Mouse (Mus musculus) layer of hippocampus, postnatal 14 days (tissue): ENCODE measurements around the gene Gh. TPM values are rescaled to one million over a fixed set of nuclear protein-coding genes. Genes with fewer than 3 reads are reported as not detected.

Source experiments
- DNase-seq, 2 experiments: peaks; one replicate each; pipeline ENCODE4 v3.0.0; 2021 to 2022; ENCODE audit warnings: low spot score in 2 of 2, mixed read lengths in 1 of 2
- total RNA-seq, 2 experiments: library from RNA; stranded (reverse); gene quantifications; 2 replicates each; pipeline ENCODE4 v1.2.3; 2021

Gene Gh
- total RNA-seq, 2 experiments from 2014 or later = not detected

DNA sequence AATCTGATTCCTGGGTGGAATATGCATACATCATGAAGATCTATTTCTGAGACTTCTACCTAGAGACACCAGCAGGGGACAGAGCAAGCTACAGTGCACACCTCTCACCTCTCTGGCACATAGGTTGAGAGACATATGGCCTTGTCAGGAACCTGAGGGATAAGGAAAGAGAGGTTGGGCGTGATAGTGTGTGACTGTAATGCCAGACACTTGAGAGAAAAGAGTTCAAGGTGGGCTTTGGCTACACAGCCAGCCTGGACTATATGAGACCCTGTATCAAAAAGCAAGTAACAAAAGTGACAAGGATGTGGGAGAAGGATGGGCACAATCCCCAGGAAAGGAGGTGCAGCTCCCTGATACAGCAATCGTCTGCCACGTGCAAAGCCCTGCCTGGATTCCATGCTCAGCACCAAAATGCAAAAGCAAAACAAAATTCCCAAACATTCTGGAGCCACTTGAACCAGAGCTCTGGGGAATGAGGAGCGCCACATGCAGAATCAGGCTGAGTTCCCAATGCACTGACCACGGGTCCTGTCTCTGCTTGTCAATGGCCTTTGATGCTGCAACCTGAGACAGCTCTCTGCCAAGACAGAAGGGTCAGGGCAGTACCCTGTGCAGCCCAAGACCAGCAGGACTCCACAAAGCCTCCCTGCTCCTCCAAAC, 30.4 kb downstream of the Gh start:
- DNase-seq = no peak

DNA sequence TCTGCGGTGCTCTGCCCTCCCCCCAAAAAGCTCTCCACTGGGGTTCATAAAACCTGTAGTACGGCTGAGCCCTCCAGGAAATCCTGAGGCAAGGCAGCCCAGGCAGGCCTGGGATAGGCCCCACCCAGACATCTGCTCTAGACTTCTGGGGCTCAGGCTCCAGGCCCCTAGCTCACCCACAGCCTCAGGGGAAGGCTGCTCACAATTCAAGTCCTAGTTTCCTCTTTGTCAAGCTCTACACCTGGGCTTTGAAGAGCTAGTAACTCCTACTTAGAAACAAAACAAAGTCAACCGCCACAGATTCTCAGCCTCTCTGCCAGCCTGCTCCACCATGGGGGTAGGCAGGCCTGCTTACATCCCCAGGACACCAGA, 32.6 kb downstream of the Gh start:
- DNase-seq = no peak

- DNase-seq = peak; percentile 63 to 89
Observed at GRCm38 (mm10) chr11:106268326-106269059, 33.2 kb downstream of the Gh start.

GRCm38 (mm10) chr11:106267871-106268270, 33.8 kb downstream of the Gh start:
- DNase-seq = no peak

GRCm38 (mm10) chr11:106267311-106267852, 34.3 kb downstream of the Gh start:
- peak; percentile 33 to 56 for DNase-seq

DNA sequence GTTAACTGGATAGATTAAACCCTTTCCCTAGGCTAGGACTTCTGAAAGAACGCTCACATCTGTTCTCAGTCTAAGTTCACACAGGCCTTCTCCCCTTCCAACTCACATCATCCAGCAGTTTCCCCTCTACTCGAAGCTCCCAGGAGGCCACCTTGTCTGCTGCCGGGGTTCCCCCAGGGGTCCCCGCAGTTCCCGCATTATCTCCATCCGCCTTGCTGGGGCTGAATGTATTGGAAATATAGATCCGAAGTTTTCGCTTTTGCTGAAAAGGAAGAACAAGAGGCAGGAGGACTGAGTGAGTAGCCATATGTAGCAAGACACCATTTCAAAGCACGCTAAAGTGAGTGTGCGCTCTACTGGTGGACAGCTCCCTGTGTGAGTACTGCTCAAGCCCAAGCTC, 35.2 kb downstream of the Gh start:
- DNase-seq = no peak

DNA sequence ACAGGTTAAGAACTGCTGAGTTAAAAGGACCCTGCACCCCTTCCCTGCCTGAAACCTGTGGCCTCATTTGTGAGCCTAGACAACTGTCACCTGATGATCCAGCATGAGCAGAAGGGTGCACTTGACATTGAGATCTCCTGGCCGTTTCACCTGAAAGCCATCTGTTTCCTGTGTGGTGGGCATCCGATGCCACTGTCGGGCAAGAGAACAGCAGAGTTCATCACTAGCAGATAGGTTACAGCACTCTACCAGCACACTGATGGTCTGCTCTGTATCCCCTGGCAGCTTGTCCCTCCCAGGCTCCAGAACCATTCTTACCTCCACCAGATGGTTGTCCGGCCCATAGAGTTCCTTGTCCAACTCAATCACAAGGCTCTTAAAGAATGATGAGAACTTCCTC, 36.1 kb downstream of the Gh start:
- no peak for DNase-seq

DNA sequence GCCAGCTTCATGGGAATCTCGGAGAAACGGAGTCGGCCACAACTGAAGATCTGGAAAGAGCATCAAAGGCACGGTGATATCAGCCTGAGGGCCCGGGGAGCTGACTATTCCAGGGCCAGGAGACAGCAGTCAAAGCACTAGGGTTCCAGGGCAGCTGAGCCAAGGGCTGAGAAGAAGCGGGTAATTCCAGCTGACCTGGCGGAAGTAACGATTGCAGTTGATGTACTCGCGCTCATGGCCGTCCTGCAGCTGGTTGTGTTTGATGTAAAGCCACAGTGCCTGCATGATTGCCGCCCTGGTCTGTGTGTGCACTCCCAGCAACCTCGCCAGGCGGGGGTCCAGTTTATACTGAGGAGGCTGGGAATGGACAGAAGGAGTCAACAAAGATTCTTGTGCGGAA, 36.7 kb downstream of the Gh start:
- no peak for DNase-seq

- no peak for DNase-seq
Observed at GRCm38 (mm10) chr11:106263963-106264362, 37.7 kb downstream of the Gh start.

DNA sequence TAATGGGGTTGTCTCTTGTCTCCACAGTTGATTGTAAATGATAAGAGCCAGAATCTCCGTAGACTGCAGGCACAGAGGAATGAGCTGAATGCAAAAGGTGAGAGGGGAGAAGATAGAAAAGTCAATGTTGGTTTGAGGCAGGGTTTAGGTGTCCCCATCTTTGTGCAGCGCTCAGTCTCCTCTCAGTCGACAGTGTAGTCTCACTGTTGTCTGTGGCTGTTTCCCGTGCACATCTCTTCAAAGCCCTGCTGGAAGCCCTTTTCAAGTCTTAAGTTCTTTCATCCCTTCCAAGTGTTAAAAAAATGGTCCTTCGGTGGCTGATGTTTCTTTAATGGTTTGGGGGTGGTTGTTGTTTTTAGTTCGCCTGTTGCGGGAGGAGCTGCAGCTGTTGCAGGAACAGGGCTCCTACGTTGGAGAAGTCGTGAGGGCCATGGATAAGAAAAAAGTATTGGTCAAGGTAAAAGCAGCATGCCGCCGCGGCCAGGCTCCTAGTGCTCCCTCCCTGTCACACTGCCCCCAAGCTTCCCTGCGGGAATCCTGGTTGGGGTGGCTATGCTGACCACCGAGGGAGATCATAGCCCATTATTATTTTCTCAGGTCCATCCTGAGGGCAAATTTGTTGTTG, 40.7 kb downstream of the Gh start:
- no peak for DNase-seq

DNA sequence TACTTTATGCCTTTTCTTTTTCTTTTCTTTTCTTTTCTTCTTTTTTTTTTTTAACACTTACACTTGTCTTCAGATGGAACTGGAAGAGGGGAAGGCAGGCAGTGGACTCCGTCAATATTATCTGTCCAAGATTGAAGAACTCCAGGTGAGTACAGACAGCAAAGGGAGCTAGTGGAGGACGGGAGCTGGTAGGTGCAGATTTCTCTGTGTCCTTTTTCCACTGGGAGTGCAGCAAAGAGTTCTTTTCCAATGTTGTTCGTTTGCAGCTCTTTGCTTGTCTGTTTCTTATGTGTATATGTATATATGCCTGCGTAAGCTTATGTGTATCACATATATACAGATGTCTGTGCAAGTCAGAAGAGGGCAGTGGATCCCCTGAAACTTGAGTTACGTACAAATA, 44.9 kb downstream of the Gh start:
- DNase-seq = no peak

DNA sequence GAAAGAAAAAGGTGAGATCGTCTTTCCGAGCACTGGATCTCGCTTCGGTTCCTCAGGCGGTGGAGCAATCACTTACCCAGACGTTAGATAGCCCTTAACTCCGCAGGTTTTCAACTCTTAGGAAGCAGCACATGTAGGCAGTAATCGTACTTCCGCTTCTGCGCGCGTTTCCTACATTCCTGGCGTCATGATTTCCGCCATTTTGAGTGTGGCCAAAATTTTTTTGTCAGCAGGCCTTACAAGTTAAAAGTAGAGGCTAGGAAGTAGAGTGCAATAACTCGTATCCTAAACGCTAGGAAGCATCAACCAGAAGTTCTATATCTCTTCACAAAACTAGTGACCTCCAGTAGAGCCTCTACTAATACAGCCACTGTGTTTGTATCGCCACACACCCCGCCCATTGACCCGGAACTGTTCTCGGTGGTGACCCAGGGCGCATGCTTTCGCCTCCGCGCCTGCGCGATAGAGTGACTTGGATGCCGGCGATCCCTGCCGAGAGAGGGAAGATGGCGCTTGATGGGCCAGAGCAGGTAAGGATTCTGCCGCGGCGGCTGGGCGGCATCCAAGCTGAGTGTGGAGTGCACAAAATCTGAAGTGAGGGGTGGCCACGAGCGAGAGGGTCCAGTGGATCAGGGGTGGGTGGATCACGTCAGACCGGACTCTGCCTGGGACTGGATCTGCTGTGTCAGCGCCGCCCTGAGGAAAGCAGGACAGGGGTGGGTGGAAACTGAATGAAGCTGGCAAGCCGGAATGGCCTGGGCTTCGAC, 45.8 kb downstream of the Gh start, which contains the start of the genes Ftsj3 and Psmc5:
Ftsj3 (minus strand) TSS at position 395 of the 767 bp plus-strand sequence.
Psmc5 (plus strand) TSS at position 470 of the 767 bp plus-strand sequence.
- DNase-seq = peak; percentile 99

DNA sequence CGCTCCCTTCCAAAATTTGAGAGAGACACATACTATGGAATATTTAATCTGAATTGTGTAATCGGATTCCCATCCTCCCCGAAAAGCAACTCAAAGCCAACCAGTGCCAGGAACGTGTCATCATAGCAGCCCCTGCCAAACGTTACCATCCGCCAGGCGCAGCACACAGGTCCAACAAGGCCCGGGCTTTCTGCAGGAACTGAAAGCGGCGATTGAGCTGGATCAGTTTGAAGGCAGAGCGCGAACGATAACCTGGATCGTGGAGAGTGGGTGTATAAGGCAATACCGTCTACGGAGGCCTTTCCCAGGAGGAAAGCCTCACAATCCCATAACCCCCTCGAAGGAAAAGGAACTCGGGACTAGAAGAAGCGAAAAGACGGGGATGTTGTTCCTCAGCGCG, 46.5 kb downstream of the Gh start:
- DNase-seq = no peak

DNA sequence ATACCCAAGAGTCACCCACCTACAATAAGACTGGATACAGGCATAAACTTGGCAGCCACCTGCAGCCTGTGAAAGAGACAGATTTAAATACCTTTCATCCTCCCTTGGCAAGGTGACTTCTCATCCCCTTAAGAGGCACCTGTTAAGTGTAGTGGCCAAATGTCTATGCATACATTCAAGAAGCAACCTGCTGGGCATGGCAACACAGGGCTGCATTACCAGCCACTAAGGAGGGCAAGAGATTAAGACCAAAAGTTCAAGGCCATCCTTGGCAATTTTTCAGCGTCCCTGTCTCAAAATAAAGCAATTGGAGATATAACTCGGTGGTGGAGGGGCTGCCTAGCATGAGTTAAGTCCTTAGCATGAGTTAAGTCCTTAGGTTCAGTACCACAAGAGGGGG, 46.9 kb downstream of the Gh start:
- DNase-seq = no peak

Other genes with a start within 250 kb of the Gh start
- 10 to 100 TPM; 17.3 to 18.1 TPM for gene Taco1, start 235.8 kb downstream of the Gh start, total RNA-seq
- 10 to 100 TPM; 25.5 to 29.3 TPM for gene Map3k3, start 217.3 kb downstream of the Gh start, total RNA-seq
- not detected for gene Gm10840, start 141.0 kb downstream of the Gh start, total RNA-seq
- 100 to 1,000 TPM; 139 to 142 TPM for gene Limd2, start 141.0 kb downstream of the Gh start, total RNA-seq
- gene Strada, start 99.7 kb downstream of the Gh start, total RNA-seq = 10 to 100 TPM; 28.7 to 34.2 TPM
- gene Ccdc47, start 85.5 kb downstream of the Gh start, total RNA-seq = 10 to 100 TPM; 94.8 to 96.3 TPM
- gene Ddx42, start 84.9 kb downstream of the Gh start, total RNA-seq = 10 to 100 TPM; 67.4 to 67.8 TPM
- 10 to 100 TPM; 31.0 to 36.6 TPM for gene Ftsj3, start 45.8 kb downstream of the Gh start, total RNA-seq
- gene Psmc5, start 45.7 kb downstream of the Gh start, total RNA-seq = 100 to 1,000 TPM; 137 to 141 TPM
- gene Smarcd2, start 28.9 kb downstream of the Gh start, total RNA-seq = 10 to 100 TPM; 23.8 to 24.0 TPM
- under 1 TPM; 0.21 to 0.29 TPM for gene Tcam1, start 25.2 kb downstream of the Gh start, total RNA-seq
- gene Cd79b, start 12.9 kb upstream of the Gh start, total RNA-seq = under 1 TPM; 0.43 to 0.67 TPM
- not detected for gene Scn4a, start 51.4 kb upstream of the Gh start, total RNA-seq
- gene Prr29, start 63.6 kb upstream of the Gh start, total RNA-seq = under 1 TPM in 1 of 2 experiments, not detected in 1; 0.74 TPM
- gene Icam2, start 86.2 kb upstream of the Gh start, total RNA-seq = 1 to 10 TPM; 4.5 to 5.9 TPM
- 10 to 100 TPM in 1 of 2 experiments, 1 to 10 TPM in 1; 9.2 to 10.2 TPM for gene Ern1, start 186.0 kb upstream of the Gh start, total RNA-seq